Mouse (Mus musculus): ENCODE results near the gene Mef2a.

Gene Mef2a

DNA sequence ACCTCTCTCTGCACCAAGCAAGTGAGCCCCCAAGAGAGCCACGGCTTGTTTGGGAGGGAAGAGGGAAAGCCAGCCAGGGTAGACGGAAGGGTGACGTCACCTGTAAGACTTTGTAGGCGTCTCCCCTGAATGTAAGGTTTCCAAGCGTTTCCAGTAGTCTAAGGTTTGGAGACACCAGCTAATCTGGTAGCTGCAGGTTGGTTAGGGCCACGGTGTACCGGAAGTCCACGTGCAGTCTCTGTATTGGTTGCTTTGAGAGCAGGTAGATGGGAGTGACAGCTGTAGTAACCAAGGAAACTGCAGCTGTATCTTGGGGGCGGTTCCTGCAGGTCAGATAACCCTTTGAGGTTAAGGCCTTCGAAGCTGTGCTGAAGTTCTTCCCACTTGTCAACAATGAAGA is 166.2 kb downstream of the Mef2a start:
- DNase-seq, result no peak

DNA sequence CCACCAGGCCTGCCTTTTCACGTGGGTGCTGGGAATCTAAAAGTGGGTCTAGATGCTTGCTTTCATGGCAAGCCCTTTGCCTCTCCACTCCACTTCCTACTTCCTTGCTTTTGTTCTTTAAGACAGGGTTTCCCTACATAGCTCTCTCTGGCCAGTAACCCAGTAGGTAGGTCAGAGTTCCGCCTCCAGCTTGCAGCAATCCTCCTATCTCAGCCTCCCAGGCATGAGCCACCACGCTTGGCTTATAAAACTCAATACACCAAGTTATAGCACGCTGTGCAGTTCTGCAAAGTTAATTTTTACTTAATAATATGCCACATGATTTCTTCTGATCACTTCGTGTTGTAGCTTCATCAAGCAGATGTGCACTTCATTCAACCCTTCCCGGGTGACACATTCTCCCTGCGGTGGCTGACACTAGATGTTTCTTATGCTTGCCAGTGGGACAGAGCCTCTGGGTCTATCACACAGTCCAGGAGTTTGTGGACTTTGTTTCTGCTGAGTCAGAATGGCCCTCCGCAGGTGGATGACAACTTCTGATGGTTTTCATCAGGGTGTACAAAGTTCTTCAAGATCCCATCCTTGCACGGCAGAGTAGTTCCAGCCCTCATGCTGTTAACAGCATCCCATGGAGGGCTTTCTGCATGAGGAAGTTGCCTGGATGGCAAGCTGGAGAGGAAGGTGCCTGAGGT is 166.8 kb downstream of the Mef2a start:
- no peak for DNase-seq

DNA sequence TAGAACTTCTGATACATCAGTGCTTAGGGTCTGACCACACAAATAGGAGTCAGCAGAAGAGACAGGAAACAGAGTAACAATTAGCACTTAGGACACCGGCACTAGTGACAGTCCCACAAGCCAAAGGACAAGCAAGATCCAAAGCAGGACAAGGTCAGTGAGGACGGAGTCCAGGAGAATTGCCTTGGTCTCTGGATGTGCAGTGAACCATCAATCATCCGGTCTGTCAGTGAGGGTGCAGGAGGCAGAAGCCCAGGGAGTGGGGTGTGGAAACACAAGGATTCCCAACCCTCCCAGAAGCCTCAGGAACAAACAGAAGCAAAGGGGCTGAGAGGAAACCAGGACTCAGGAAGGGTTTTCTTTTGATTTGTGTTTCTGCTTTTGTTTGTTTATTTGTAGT is 169.0 kb downstream of the Mef2a start:
- no peak for DNase-seq

DNA sequence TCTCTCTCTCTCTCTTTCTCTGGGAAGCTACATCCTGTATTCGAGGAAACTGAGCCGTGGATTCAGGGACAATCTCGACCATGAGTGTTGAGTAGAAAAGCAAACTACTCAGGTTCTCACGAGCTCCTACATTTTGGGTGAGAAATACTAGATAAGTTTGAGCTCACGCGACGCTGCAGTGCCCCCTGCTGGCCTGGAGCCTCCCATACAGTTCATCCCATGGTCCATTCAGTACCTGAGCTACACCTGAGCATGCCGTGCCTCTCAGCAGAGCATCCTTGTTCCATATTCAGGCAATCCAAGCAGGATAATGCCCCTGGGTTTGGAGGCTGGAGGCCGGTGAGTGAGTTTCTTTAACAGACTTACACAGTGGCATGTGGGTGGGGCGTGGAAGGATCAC is 173.2 kb downstream of the Mef2a start:
- DNase-seq, result peak; percentile 67

DNA sequence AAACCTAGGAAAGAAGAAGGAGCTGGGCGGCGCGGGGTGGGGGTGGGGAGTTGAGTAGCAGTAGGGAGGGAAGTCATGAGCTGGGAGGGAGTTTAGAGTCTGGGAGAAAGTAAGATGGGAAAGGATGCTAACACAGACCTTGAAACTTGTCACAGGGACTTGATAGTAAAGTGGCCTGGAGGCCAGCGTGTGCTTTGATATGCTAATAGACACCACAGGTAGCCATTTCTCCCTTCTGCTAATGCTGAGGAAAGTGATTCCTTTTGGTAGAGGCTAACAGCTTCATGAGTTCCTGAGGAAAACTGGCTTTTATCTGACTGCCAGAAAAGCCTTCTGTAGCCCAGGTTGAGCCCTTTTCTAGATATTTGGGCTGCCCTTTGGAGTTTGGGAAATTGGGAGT is 188.9 kb downstream of the Mef2a start:
- no peak for DNase-seq
